Mouse (Mus musculus) lung, postnatal 10 days (tissue): ENCODE measurements around the gene Sirpa.

Experiments used
- DNase-seq: peaks from one replicate; pipeline ENCODE4 v3.0.0; 2021

Sirpa gene

DNA sequence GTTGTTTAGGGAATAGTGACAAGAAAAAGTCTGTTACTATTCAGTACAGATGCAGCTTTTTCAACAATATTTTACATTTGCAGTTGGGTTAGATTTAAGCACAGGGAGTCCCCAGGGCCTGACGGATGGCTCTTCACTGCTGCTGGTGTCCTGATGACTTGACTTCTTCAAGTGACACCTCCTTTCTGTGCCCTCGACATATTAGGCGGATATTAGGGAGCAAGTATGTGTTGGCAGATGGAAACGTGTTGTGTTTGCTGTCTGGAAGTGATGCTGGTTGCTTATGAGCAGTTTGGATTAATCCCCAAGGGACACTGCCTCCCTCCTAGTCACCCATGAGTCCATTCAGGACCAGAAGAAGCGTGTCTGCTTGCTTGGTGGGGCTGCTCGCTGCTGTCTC, 21.3 kb downstream of the Sirpa start:
- DNase-seq, result peak; percentile 59

GRCm38 (mm10) chr2:129614482-129615185, 22.0 kb downstream of the Sirpa start:
- DNase-seq, result no peak

GRCm38 (mm10) chr2:129620148-129620547, 27.5 kb downstream of the Sirpa start:
- no peak for DNase-seq

DNA sequence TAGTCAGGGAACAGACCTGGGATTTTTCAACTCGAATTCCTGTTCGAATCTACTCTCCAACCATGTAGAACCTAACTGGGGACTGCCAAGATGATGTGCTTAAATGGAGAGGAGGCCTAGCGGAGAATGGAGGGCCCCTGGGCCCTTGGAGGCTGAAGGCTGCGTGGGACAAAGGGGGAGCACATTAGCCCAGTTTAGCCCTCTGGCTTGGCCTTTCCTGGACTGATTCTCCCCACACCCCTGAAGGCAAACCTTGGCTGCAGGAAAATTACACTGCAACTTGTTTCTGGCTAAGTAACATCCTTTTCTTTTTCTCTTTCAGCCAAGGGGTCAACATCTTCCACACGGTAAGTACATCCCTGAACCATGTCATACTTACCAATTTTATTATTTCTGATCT, 28.2 kb downstream of the Sirpa start:
- no peak for DNase-seq

- DNase-seq, result no peak
Observed at GRCm38 (mm10) chr2:129621654-129622490, 29.2 kb downstream of the Sirpa start.

GRCm38 (mm10) chr2:129622918-129623317, 30.3 kb downstream of the Sirpa start:
- DNase-seq, result no peak

DNA sequence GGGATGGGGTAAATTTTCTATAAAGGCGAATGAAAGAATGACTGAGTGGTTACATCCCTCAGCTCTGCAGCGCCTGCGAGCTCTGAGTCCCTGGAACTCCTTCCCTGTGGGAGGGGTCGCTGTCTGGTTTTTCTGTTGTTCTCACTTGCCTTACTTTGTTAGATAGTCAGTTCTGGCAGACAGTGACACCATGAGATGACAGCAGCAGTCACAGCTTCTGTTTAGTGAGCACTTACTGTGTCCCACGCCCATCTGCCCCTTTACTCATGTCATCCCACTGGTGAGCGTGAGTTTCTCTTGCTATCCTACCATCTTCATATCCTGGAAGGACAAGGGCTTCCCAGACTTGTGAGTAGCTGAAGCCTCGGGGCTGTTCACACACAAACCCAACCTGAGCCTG, 31.1 kb downstream of the Sirpa start:
- no peak for DNase-seq

DNA sequence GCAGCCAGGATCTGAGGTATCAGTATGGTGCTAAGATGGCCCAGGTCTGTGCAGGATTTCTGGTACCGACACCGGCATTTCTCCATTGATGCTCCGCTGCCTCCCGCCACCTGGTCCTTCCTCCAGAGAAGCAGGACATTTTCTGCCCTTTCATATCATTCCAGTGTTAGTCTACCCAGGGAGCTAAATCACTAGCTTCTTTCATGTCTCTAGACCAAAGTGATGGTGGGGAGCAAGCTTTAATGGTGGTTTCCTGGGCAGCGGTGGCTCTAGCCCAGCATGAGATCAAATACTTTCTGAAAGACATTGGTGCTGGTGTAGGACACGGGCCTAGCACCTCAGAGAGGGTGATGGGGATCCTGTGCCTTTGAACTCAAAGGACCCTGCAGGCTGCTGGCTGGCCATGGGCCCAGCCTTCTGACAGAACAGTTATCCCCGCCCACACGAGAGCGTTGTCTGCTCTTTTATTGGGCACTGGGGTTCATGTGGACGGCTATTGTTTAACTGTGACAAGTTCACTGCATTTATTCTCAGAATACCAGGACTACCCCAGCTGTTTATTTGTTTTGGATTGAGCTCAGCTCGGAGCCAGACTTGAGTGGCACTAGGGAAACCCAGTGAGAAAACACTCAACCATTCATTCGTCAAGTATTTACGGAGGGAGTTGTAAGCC, 31.7 kb downstream of the Sirpa start:
- peak; percentile 59 for DNase-seq

DNA sequence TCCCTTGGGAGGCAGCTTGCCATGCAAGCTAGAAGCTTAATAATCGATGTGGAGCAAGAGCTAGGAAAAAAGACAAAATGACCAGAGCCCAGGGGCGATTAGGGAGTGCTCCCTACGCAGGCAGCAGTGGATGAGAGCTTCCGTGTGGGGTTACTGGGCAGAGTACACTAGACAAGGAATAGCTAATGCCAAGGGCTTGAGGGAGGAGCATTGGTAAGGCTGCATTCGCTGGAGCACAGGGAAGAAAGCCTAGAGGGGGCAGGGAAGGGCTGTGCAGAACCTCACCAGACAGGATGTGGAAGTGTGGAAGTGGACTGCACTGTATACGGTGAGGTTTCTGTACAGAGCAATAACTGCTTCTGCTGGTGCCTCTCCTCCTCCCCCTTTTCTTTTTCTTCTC, 32.3 kb downstream of the Sirpa start:
- peak; percentile 44 for DNase-seq

DNA sequence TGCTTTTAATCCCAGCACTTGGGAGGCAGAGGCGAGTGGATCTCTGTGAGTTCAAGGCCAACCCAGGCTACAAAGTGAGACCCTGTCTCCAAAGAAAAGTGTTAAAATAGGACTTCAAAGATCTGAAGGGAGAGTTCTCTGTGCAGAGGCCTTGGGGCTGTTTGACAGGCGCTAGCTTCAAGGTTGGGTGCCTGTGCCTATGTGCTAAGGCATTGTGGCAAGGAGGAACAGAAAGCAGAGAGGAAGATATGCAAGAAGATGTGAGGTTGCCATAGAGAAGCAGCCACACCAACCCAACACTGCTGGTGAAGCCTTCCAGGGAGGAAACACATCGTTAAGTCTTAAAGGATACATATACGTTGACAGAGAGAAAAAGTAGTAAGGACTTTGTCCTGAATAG, 33.2 kb downstream of the Sirpa start:
- no peak for DNase-seq

DNA sequence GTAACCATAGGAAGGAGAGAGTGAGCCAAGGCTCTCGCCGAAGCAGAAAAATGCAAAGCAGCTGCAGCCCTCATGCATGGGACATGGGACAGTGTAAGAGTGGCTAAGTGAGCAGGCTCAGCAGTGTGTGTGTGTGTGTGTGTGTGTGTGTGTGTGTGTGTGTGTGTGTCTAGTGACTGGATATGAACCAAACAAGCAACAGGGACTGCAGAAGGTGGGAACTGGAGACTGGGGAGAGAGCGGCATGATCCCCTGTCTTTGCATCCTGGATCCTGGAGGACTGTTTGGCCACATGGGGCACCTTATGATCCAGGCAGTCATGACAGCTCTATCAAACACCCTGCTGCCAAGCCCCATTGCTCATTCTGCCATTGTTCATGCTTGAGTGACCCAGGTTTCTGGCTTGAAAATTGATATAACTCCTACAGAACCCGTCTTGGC, 34.0 kb downstream of the Sirpa start:
- no peak for DNase-seq

- DNase-seq, result no peak
Observed at GRCm38 (mm10) chr2:129627133-129627532, 34.5 kb downstream of the Sirpa start.

DNA sequence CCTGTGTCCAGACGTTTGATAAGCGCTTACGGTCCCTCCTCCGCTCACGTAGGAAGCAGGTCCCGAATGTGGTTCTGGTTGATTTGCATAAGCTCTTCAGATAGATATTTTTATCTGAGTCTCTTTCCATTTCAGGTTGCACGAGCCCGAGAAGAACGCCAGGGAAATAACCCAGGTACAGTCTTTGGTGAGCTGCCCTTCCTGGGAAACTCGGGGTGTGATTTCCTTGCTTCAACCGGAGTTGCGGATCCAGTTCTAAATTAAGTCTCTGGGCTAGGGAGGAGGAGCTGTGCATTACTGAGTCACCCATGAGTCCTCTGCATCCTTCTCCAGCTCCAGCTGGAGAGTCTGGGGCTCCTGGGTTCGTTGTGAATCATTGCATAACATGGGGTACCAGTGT, 35.2 kb downstream of the Sirpa start:
- DNase-seq, result no peak

DNA sequence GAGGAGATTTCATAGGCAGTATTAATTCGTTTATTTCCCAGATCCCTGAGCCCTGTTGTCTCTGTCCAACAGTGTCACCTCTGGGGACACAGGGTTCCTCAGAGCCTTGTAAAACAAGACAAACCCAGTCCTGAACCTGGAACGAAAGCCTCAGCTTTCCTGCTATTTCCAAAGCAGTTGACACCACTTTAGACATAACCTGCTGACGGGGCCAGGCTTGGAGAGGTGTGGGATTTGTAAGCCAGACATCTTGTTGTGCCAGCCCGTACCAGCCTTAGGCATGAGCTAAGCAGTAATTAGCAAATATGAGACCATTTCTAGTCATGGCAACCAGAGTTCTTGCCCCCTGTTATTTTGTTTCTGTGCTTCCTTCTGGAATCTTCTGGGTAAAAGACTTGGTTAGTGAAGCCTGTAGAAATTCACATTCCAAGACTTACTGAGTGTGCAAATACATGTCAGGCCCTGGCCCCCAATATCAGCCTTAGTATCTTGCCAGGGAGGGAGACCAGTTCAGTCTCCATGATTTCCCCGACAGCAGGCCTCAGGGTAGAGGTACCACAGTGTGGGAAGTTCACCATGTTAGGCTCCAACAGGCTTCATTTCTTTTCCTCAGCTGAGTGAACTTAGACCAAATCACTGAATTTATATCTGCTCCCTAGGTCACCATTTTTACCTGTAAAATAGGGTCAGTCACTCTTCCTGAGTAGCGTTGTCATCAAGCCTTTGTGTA, 36.0 kb downstream of the Sirpa start:
- DNase-seq, result no peak

DNA sequence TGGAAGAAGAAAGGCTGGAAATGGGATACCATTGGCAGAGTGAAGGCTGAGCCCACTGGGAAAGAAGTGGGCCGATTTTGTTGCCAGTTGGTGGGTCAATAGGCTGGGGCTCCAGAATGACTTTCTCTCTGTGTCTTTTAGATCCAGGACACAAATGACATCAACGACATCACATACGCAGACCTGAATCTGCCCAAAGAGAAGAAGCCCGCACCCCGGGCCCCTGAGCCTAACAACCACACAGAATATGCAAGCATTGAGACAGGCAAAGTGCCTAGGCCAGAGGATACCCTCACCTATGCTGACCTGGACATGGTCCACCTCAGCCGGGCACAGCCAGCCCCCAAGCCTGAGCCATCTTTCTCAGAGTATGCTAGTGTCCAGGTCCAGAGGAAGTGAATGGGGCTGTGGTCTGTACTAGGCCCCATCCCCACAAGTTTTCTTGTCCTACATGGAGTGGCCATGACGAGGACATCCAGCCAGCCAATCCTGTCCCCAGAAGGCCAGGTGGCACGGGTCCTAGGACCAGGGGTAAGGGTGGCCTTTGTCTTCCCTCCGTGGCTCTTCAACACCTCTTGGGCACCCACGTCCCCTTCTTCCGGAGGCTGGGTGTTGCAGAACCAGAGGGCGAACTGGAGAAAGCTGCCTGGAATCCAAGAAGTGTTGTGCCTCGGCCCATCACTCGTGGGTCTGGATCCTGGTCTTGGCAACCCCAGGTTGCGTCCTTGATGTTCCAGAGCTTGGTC, 37.3 kb downstream of the Sirpa start:
- DNase-seq, result no peak

- DNase-seq, result peak; percentile 26
Observed at GRCm38 (mm10) chr2:129630532-129630886, 37.9 kb downstream of the Sirpa start.

DNA sequence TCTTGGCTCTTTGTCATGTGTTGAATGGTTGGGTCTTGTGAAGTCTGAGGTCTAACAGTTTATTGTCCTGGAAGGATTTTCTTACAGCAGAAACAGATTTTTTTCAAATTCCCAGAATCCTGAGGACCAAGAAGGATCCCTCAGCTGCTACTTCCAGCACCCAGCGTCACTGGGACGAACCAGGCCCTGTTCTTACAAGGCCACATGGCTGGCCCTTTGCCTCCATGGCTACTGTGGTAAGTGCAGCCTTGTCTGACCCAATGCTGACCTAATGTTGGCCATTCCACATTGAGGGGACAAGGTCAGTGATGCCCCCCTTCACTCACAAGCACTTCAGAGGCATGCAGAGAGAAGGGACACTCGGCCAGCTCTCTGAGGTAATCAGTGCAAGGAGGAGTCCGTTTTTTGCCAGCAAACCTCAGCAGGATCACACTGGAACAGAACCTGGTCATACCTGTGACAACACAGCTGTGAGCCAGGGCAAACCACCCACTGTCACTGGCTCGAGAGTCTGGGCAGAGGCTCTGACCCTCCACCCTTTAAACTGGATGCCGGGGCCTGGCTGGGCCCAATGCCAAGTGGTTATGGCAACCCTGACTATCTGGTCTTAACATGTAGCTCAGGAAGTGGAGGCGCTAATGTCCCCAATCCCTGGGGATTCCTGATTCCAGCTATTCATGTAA, 38.5 kb downstream of the Sirpa start:
- no peak for DNase-seq

- DNase-seq, result no peak
Observed at GRCm38 (mm10) chr2:129632324-129632723, 39.7 kb downstream of the Sirpa start.

GRCm38 (mm10) chr2:129633077-129633732, 40.6 kb downstream of the Sirpa start:
- DNase-seq, result peak; percentile 93

GRCm38 (mm10) chr2:129633982-129634381, 41.3 kb downstream of the Sirpa start:
- no peak for DNase-seq

GRCm38 (mm10) chr2:129652616-129653015, 60.0 kb downstream of the Sirpa start:
- DNase-seq, result peak; percentile 38
